Mouse (Mus musculus): ENCODE data around the gene Ttll7. TPM values are rescaled to one million over a fixed set of nuclear protein-coding genes. Genes with fewer than 3 reads are reported as not detected.

Gene Ttll7
- polyA plus RNA-seq, 1 experiment: not detected

- Histone ChIP-seq H3K9me3 (ENCODE audit: control insufficient read depth, low read length) (no peaks in the 10 kb centered on the region), H3K27me3 (ENCODE audit: control insufficient read depth) (no peaks in the 10 kb centered on the region), H3K36me3 (ENCODE audit: control insufficient read depth) (no peaks in the 10 kb centered on the region), H3K4me3 (replicated peaks) (no peak overlapping the region), H3K4me1 (ENCODE audit: control insufficient read depth) (no peaks in the 10 kb centered on the region)
- no peak for TF ChIP-seq GATA1 (IDR thresholded peaks at IDR 0.05; ENCODE audit: low read length)
- TF ChIP-seq TAL1 (IDR thresholded peaks at IDR 0.05; ENCODE audit: low read length): no peak
Observed at GRCm38 (mm10) chr3:146956792-146957191, 104.6 kb downstream of the Ttll7 start.

GRCm38 (mm10) chr3:146962838-146963237, 110.7 kb downstream of the Ttll7 start:
- no peaks in the 10 kb centered on the region for H3K27me3 ChIP-seq (ENCODE audit: control insufficient read depth)
- H3K4me1 ChIP-seq (ENCODE audit: control insufficient read depth): no peaks in the 10 kb centered on the region
- H3K4me3 ChIP-seq (replicated peaks): no peak overlapping the region
- TF ChIP-seq TAL1 (IDR thresholded peaks at IDR 0.05; ENCODE audit: low read length): no peak
- no peak for TF ChIP-seq GATA1 (IDR thresholded peaks at IDR 0.05; ENCODE audit: low read length)
- no peaks in the 10 kb centered on the region for H3K36me3 ChIP-seq (ENCODE audit: control insufficient read depth)
- no peaks in the 10 kb centered on the region for H3K9me3 ChIP-seq (ENCODE audit: control insufficient read depth, low read length)

GRCm38 (mm10) chr3:146964384-146964783, 112.2 kb downstream of the Ttll7 start:
- Histone ChIP-seq H3K36me3 (ENCODE audit: control insufficient read depth) (no peaks in the 10 kb centered on the region), H3K27me3 (ENCODE audit: control insufficient read depth) (no peaks in the 10 kb centered on the region), H3K4me3 (replicated peaks) (no peak overlapping the region), H3K9me3 (ENCODE audit: control insufficient read depth, low read length) (no peaks in the 10 kb centered on the region), H3K4me1 (ENCODE audit: control insufficient read depth) (no peaks in the 10 kb centered on the region)
- TF ChIP-seq TAL1 (IDR thresholded peaks at IDR 0.05; ENCODE audit: low read length) (no peak), GATA1 (IDR thresholded peaks at IDR 0.05; ENCODE audit: low read length) (no peak)

- Histone ChIP-seq H3K9me3 (ENCODE audit: control insufficient read depth, low read length) (no peaks in the 10 kb centered on the region), H3K27me3 (ENCODE audit: control insufficient read depth) (no peaks in the 10 kb centered on the region), H3K4me3 (replicated peaks) (no peak overlapping the region), H3K36me3 (ENCODE audit: control insufficient read depth) (no peaks in the 10 kb centered on the region), H3K4me1 (ENCODE audit: control insufficient read depth) (no peaks in the 10 kb centered on the region)
- TF ChIP-seq TAL1 (IDR thresholded peaks at IDR 0.05; ENCODE audit: low read length) (no peak), GATA1 (IDR thresholded peaks at IDR 0.05; ENCODE audit: low read length) (no peak)
Observed at GRCm38 (mm10) chr3:146967242-146967641, 115.1 kb downstream of the Ttll7 start.

- Histone ChIP-seq H3K9me3 (ENCODE audit: control insufficient read depth, low read length) (no peaks in the 10 kb centered on the region), H3K27me3 (ENCODE audit: control insufficient read depth) (no peaks in the 10 kb centered on the region), H3K4me3 (replicated peaks) (no peak overlapping the region), H3K4me1 (ENCODE audit: control insufficient read depth) (no peaks in the 10 kb centered on the region), H3K36me3 (ENCODE audit: control insufficient read depth) (no peaks in the 10 kb centered on the region)
- TF ChIP-seq TAL1 (IDR thresholded peaks at IDR 0.05; ENCODE audit: low read length) (no peak), GATA1 (IDR thresholded peaks at IDR 0.05; ENCODE audit: low read length) (no peak)
Observed at GRCm38 (mm10) chr3:146967834-146968233, 115.7 kb downstream of the Ttll7 start.

GRCm38 (mm10) chr3:146978272-146978671, 126.1 kb downstream of the Ttll7 start:
- H3K4me3 ChIP-seq (replicated peaks): no peak overlapping the region
- H3K4me1 ChIP-seq (ENCODE audit: control insufficient read depth): no peaks in the 10 kb centered on the region
- H3K9me3 ChIP-seq (ENCODE audit: control insufficient read depth, low read length): no peaks in the 10 kb centered on the region
- TF ChIP-seq GATA1 (IDR thresholded peaks at IDR 0.05; ENCODE audit: low read length) (no peak), TAL1 (IDR thresholded peaks at IDR 0.05; ENCODE audit: low read length) (no peak)
- no peaks in the 10 kb centered on the region for H3K36me3 ChIP-seq (ENCODE audit: control insufficient read depth)
- no peaks in the 10 kb centered on the region for H3K27me3 ChIP-seq (ENCODE audit: control insufficient read depth)

GRCm38 (mm10) chr3:146993834-146994669, 141.9 kb downstream of the Ttll7 start:
- Histone ChIP-seq H3K36me3 (ENCODE audit: control insufficient read depth) (no peaks in the 10 kb centered on the region), H3K4me1 (ENCODE audit: control insufficient read depth) (no peaks in the 10 kb centered on the region), H3K27me3 (ENCODE audit: control insufficient read depth) (no peaks in the 10 kb centered on the region), H3K4me3 (replicated peaks) (no peak overlapping the region), H3K9me3 (ENCODE audit: control insufficient read depth, low read length) (no peaks in the 10 kb centered on the region)
- TF ChIP-seq GATA1 (IDR thresholded peaks at IDR 0.05; ENCODE audit: low read length) (no peak), TAL1 (IDR thresholded peaks at IDR 0.05; ENCODE audit: low read length) (no peak)

- Histone ChIP-seq H3K36me3 (ENCODE audit: control insufficient read depth) (no peaks in the 10 kb centered on the region), H3K4me3 (replicated peaks) (no peak overlapping the region), H3K27me3 (ENCODE audit: control insufficient read depth) (no peaks in the 10 kb centered on the region), H3K4me1 (ENCODE audit: control insufficient read depth) (no peaks in the 10 kb centered on the region), H3K9me3 (ENCODE audit: control insufficient read depth, low read length) (no peaks in the 10 kb centered on the region)
- no peak for TF ChIP-seq GATA1 (IDR thresholded peaks at IDR 0.05; ENCODE audit: low read length)
- no peak for TF ChIP-seq TAL1 (IDR thresholded peaks at IDR 0.05; ENCODE audit: low read length)
Observed at GRCm38 (mm10) chr3:146994670-146995415, 142.7 kb downstream of the Ttll7 start.

GRCm38 (mm10) chr3:146999148-146999547, 147.0 kb downstream of the Ttll7 start:
- H3K36me3 ChIP-seq (ENCODE audit: control insufficient read depth): no peaks in the 10 kb centered on the region
- H3K4me1 ChIP-seq (ENCODE audit: control insufficient read depth): no peaks in the 10 kb centered on the region
- TF ChIP-seq GATA1 (IDR thresholded peaks at IDR 0.05; ENCODE audit: low read length): no peak
- no peaks in the 10 kb centered on the region for H3K27me3 ChIP-seq (ENCODE audit: control insufficient read depth)
- H3K4me3 ChIP-seq (replicated peaks): no peak overlapping the region
- H3K9me3 ChIP-seq (ENCODE audit: control insufficient read depth, low read length): no peaks in the 10 kb centered on the region

Measured in erythroblast, embryonic 14.5 days (primary cell).